Mouse (Mus musculus) olfactory bulb, adult 2 months (tissue): ENCODE data around the gene Osbp2. TPM values are rescaled to one million over a fixed set of nuclear protein-coding genes. Genes with fewer than 3 reads are reported as not detected.

Source experiments
- H3K27ac ChIP-seq: fragments of 200-500 bp; 2 replicates; pipeline ENCODE4 v1.5.1; 2012; ENCODE audit warnings: low read depth, low read length; ENCODE audit not compliant: insufficient read depth
- H3K4me1 ChIP-seq: fragments of 200-500 bp; 2 replicates; pipeline ENCODE4 v1.6.1; 2012; ENCODE audit warnings: low read length; ENCODE audit not compliant: control insufficient read depth, insufficient read depth
- H3K4me3 ChIP-seq: fragments of 200-500 bp; 2 replicates; pipeline ENCODE4 v1.5.1; 2012; ENCODE audit warnings: mild to moderate bottlenecking, low read depth, low read length, moderate library complexity; ENCODE audit not compliant: insufficient read depth
- CTCF ChIP-seq: fragments of 200-500 bp; IDR thresholded peaks from 2 replicates; pipeline ENCODE4 v1.5.1; 2012; ENCODE audit warnings: low read depth, mild to moderate bottlenecking, low read length, moderate library complexity; ENCODE audit not compliant: insufficient read depth
- POLR2A ChIP-seq: fragments of 200-500 bp; IDR thresholded peaks from 2 replicates; pipeline ENCODE4 v1.6.1; 2012; ENCODE audit warnings: mild to moderate bottlenecking, low read depth, low read length, moderate library complexity; ENCODE audit not compliant: insufficient read depth
- WGBS: fragments of 180-500 bp; shearing (Covaris S2); methylation state at CpG from one replicate; pipeline ENCODE4 v1.1.7; 2018; 5-methylcytosine and 5-hydroxymethylcytosine counted together
- polyA plus RNA-seq: library from polyadenylated mRNA; stranded (reverse); fragments of >200 nt; gene quantifications from 2 replicates; pipeline ENCODE4 v1.2.4, GENCODE M21; 2012; ENCODE audit warnings: low replicate concordance; ENCODE audit not compliant: missing spikeins, insufficient read depth, insufficient read length

Osbp2 gene
- polyA plus RNA-seq, 1 experiment, result not detected

- no peak overlapping the region for H3K4me3 ChIP-seq
- no peak for TF ChIP-seq CTCF
- TF ChIP-seq POLR2A, result no peak
- WGBS, result 46% methylated on average over 6 of the region's 6 CpGs
- H3K27ac ChIP-seq, result no peak overlapping the region
- H3K4me1 ChIP-seq, result peaks cover 3% of the 10 kb centered on the region; the same call in 1 of the 2 replicates
Observed at GRCm38 (mm10) chr11:3716662-3717061, 147.0 kb downstream of the Osbp2 start.

GRCm38 (mm10) chr11:3714486-3714885 lies 149.2 kb downstream of the Osbp2 start:
- no peak overlapping the region for H3K27ac ChIP-seq
- TF ChIP-seq CTCF, result peak; percentile 74
- TF ChIP-seq POLR2A, result no peak
- WGBS, result 28% methylated on average over 15 of the region's 15 CpGs
- peaks cover 6% of the 10 kb centered on the region for H3K4me1 ChIP-seq
- no peak overlapping the region for H3K4me3 ChIP-seq

GRCm38 (mm10) chr11:3710203-3710602 lies 153.5 kb downstream of the Osbp2 start:
- Histone ChIP-seq H3K27ac (no peak overlapping the region), H3K4me3 (no peak overlapping the region), H3K4me1 (peaks cover 3% of the 10 kb centered on the region)
- TF ChIP-seq CTCF (no peak), POLR2A (no peak)
- WGBS, result 41% methylated on average over 14 of the region's 14 CpGs

GRCm38 (mm10) chr11:3707057-3707456 lies 156.6 kb downstream of the Osbp2 start:
- Histone ChIP-seq H3K27ac (no peak overlapping the region), H3K4me3 (no peak overlapping the region), H3K4me1 (peaks cover 3% of the 10 kb centered on the region)
- no peak for TF ChIP-seq CTCF
- TF ChIP-seq POLR2A, result no peak
- 91% methylated on average over 8 of the region's 8 CpGs for WGBS

GRCm38 (mm10) chr11:3704404-3704803 lies 159.3 kb downstream of the Osbp2 start:
- WGBS, result 50% methylated on average over 8 of the region's 8 CpGs
- TF ChIP-seq CTCF, result no peak
- TF ChIP-seq POLR2A, result no peak
- no peak overlapping the region for H3K4me3 ChIP-seq
- H3K27ac ChIP-seq, result no peak overlapping the region
- no peaks in the 10 kb centered on the region for H3K4me1 ChIP-seq

- H3K4me3 ChIP-seq, result no peak overlapping the region
Observed at GRCm38 (mm10) chr11:3703089-3703992, 160.4 kb downstream of the Osbp2 start.

GRCm38 (mm10) chr11:3697441-3697840 lies 166.3 kb downstream of the Osbp2 start:
- Histone ChIP-seq H3K4me3 (no peak overlapping the region), H3K4me1 (no peaks in the 10 kb centered on the region), H3K27ac (no peak overlapping the region)
- WGBS, result 82% methylated on average over 3 of the region's 3 CpGs
- TF ChIP-seq POLR2A, result no peak
- no peak for TF ChIP-seq CTCF

More at GRCm38 (mm10) chr11:3703089-3703992, 160.4 kb downstream of the Osbp2 start:
- Histone ChIP-seq H3K27ac (no peak overlapping the region), H3K4me1 (no peaks in the 10 kb centered on the region)
- 76% methylated on average over 7 of the region's 7 CpGs for WGBS
- TF ChIP-seq CTCF, result no peak
- TF ChIP-seq POLR2A, result no peak

GRCm38 (mm10) chr11:3696086-3696616 lies 167.6 kb downstream of the Osbp2 start:
- Histone ChIP-seq H3K27ac (no peak overlapping the region), H3K4me3 (no peak overlapping the region), H3K4me1 (no peaks in the 10 kb centered on the region)
- TF ChIP-seq CTCF, result no peak
- TF ChIP-seq POLR2A, result no peak
- WGBS, result 80% methylated on average over 5 of the region's 5 CpGs

GRCm38 (mm10) chr11:3691746-3692145 lies 172.0 kb downstream of the Osbp2 start:
- H3K4me1 ChIP-seq, result no peaks in the 10 kb centered on the region
- WGBS, result 87% methylated on average over 2 of the region's 2 CpGs
- TF ChIP-seq CTCF (no peak), POLR2A (no peak)
- no peak overlapping the region for H3K4me3 ChIP-seq
- H3K27ac ChIP-seq, result no peak overlapping the region
